Mouse (Mus musculus): ENCODE results near the gene Smtnl1. TPM values are rescaled to one million over a fixed set of nuclear protein-coding genes. Genes with fewer than 3 reads are reported as not detected.

The Smtnl1 gene
- polyA plus RNA-seq (2015; fragmentation: Nextera tagmentation; extraction: Ambion mirVana), result 0.08 and 0.13 TPM in 2 replicates

DNA sequence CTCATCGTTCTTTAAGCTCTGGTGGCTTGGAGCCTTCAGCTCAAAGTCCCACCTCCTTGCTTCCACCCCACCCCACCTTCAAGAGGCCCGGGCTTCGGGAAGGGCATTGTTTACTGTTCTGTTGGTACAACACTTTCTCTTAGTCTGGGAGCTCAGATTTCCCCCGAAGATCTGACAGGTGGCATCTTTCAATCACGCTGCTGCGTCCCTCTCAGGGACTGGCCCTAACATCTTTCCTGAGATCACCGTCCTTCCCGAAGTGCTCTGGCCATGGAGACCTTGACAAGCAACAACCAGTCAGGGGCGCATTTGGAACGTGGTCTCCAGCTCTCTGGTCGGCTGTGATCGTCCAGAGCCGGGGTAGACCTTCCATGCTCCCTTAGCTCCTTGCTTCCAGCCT, at the start of gene Smtnl1:
Smtnl1 (minus strand) TSS at position 101 of the 400 bp plus-strand sequence.
- Histone ChIP-seq H3K27me3 (replicated peaks) (peaks cover 9% of the 10 kb centered on the region), H3K4me2 (replicated peaks) (no peak within 1 kb of the TSS), H3K4me1 (replicated peaks) (0 out of 2 replicates have a peak, but pooled peaks cover 4% of the 10 kb centered on the region), H3K9ac (no peak within 1 kb of the TSS), H3K9me3 (no peaks in the 10 kb centered on the region), H3K27ac (no peak within 1 kb of the TSS), H3K36me3 (no peaks in the 10 kb centered on the region), H3K4me3 (replicated peaks) (no peak within 1 kb of the TSS)
- ATAC-seq, result no peak
- 44% methylated on average over 13 of the region's 13 CpGs for WGBS

DNA sequence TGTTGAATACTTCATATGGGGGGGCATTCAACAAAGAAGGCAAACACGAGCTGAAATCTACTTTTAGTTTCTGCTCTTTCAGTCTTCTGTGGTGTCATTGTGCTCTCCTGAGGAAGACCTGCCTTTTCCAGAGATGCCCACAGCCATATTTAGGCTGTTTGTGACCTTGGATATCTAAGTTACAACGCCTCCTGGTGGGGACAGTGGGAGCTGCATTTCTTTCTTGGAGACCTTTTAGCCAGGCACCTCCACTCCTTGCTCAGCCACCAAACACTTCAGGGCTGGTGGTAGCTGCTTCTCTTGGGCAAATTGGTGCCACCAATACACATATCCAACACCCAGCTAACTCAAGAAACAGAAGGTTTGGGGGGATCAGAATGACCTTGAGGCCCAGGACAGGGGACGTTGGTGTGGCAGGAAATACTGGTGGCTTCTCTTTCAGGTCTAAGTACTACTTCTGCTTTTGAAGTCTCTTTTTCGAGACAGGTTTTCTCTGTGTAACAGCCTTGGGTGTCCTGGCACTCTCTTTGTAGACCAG, 48.2 kb upstream of the Smtnl1 start:
- H3K27ac ChIP-seq, result no peak overlapping the region
- H3K36me3 ChIP-seq, result no peaks in the 10 kb centered on the region
- no peak overlapping the region for H3K9ac ChIP-seq
- H3K27me3 ChIP-seq (replicated peaks), result peaks cover 90% of the 10 kb centered on the region
- H3K4me3 ChIP-seq (replicated peaks), result no peak overlapping the region
- no peak overlapping the region for H3K4me2 ChIP-seq (replicated peaks)
- no peaks in the 10 kb centered on the region for H3K9me3 ChIP-seq
- H3K4me1 ChIP-seq (replicated peaks), result peaks cover 21% of the 10 kb centered on the region
- 55% methylated on average over 4 of the region's 4 CpGs for WGBS
- ATAC-seq, result no peak

DNA sequence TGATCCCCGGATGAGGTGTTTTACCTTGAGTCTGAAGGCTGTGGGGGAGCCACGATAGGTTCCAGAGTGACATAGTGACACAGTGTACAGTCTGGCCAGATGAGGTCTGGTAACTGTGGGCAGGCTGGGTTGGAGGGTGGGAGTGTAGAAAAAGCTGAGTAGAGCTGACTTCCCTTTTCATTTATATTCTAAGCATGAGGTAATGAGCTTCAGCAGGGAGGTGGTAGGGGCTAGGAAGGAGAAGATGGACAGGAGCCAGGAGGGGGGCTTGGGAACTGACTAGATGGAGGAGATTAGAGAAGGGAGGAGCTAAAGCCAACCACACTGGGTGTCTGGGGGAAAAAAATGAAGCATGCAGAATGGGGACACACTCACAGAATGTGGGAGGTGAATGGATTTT, 46.5 kb upstream of the Smtnl1 start:
- Histone ChIP-seq H3K4me1 (replicated peaks) (peaks cover 24% of the 10 kb centered on the region), H3K27me3 (replicated peaks) (peaks cover 78% of the 10 kb centered on the region), H3K9me3 (no peaks in the 10 kb centered on the region), H3K27ac (no peak overlapping the region), H3K9ac (no peak overlapping the region), H3K4me3 (replicated peaks) (no peak overlapping the region), H3K36me3 (no peaks in the 10 kb centered on the region), H3K4me2 (replicated peaks) (no peak overlapping the region)
- no peak for ATAC-seq
- 67% methylated on average over 2 of the region's 2 CpGs for WGBS

DNA sequence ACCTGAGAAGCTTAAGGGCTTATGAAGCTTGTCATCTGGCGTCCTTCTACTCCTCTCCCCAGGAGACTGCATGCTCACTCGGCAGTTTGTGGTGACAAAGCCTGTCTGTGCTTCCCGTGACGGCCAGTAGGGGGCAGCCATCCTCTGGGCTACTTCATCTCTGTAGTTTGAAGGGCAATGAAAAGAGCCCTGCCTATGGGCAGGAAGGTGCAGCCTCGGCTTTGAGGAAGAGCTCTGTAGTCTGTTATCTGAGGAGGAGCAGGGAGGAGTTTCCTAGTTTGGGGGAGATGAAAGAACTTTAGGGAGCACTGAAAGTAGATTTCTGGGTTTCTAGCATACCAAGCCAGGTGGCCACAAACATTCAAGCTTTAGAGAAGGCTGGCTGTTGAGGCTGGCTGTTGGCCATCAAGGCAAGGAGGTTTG, 46.1 kb upstream of the Smtnl1 start:
- no peak overlapping the region for H3K4me2 ChIP-seq (replicated peaks)
- H3K9ac ChIP-seq, result no peak overlapping the region
- H3K36me3 ChIP-seq, result no peaks in the 10 kb centered on the region
- no peak overlapping the region for H3K27ac ChIP-seq
- no peak overlapping the region for H3K4me3 ChIP-seq (replicated peaks)
- WGBS, result 10% methylated on average over 5 of the region's 5 CpGs
- H3K27me3 ChIP-seq (replicated peaks), result peaks cover 73% of the 10 kb centered on the region
- ATAC-seq, result no peak
- peaks cover 24% of the 10 kb centered on the region for H3K4me1 ChIP-seq (replicated peaks)
- no peaks in the 10 kb centered on the region for H3K9me3 ChIP-seq

DNA sequence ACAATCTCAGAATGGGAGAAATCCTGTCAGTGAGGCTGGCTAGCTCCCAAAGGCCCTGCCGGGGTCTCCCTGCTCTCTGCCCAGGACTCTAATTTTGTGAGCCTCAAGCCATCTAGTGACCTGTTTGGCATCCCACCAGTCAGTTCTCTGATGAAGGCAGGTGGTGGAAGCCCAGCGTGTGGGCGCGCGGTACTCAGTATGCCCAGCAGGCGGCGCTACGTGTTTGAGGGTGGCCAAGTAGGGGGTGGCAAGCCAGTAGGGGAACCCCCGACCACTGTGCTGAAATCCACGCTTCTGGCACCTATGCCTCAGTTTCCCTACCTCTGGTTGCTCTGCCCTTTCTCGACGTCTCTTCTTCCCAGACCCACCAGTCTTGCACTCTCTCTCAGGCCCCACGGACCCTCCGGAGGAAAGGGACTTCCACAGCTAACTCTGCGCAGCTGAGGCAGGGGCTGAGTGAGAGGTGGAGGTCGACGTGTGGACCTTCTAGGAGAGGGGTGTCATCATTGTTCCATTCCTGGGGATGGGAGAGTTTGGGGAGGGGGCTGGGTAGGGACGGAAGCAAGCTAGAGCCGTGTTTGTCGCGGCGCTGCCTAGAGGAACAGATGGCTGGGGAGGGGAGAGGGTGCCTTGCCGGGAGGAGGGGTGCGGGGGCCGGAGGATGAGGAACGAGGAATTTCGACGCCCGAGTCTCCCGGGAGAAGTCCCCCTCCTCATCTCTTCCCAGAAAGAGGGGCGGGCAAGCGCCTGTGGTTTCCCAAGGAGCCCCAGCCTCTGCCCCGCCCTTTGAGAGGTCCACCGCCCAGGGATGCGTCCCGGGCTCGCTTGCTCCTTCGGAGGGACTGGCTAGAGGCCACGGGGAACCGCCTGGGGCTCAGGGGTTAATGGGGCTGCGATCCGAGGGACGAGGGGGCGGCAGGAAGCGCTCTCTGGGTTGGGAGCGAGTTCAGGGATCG, 43.4 kb upstream of the Smtnl1 start:
- WGBS, result under 1% methylated on average over 47 of the region's 47 CpGs
- Histone ChIP-seq H3K27ac (no peak overlapping the region), H3K4me3 (replicated peaks) (peak overlapping the region; percentile 28), H3K9ac (peak overlapping the region; percentile 39), H3K27me3 (replicated peaks) (peaks cover 47% of the 10 kb centered on the region), H3K4me1 (replicated peaks) (peaks cover 14% of the 10 kb centered on the region), H3K9me3 (no peaks in the 10 kb centered on the region), H3K4me2 (replicated peaks) (peak overlapping the region; percentile 85), H3K36me3 (0 out of 2 replicates have a peak, but pooled peaks cover 11% of the 10 kb centered on the region)
- ATAC-seq, result peak; percentile 59

DNA sequence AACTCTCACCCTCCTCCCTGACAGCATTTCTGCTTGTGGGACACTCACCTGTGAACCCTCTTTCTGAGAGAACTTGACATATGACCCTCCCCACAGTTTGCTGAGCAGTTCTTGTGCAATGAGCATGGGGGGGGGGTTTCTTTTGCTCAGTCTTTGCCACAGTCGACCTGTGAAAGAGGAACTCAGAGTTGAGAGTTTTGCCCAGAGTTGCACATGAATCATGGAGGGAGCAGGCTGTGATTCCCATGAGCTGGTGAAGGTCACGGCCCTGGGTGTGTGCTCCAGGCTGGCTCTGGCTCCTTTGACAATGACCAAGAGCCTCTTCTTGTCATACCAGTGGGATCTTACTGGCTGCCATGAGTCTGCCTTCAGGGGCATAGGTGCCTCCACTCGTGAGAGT, 39.8 kb upstream of the Smtnl1 start:
- Histone ChIP-seq H3K4me1 (replicated peaks) (peaks cover 14% of the 10 kb centered on the region), H3K27me3 (replicated peaks) (peaks cover 18% of the 10 kb centered on the region), H3K9me3 (no peaks in the 10 kb centered on the region), H3K36me3 (0 out of 2 replicates have a peak, but pooled peaks cover 18% of the 10 kb centered on the region), H3K9ac (no peak overlapping the region), H3K4me3 (replicated peaks) (no peak overlapping the region), H3K27ac (no peak overlapping the region), H3K4me2 (replicated peaks) (no peak overlapping the region)
- WGBS, result 80% methylated on average over 3 of the region's 3 CpGs
- ATAC-seq, result no peak

DNA sequence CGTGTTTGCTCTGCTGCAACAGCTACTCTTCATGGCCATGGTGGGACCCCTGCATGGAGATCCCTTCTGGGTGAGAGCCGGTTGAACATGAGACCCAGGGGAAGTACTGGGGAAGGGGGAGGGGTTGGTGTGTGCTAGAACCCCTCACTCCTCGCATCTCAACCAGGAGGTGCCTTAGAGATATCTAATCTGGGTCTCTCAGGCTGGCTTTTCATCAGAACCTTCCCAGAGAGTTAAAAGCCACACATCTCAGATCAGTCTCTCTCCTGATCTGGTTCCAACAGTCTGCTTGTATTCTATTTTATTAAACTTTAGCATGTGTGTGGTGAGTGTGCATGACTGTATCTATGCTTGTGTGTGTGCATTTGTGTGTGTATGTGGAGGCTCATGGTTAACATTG, 39.0 kb upstream of the Smtnl1 start:
- no peak for ATAC-seq
- Histone ChIP-seq H3K9me3 (no peaks in the 10 kb centered on the region), H3K4me2 (replicated peaks) (no peak overlapping the region), H3K36me3 (0 out of 2 replicates have a peak, but pooled peaks cover 18% of the 10 kb centered on the region), H3K4me1 (replicated peaks) (peaks cover 10% of the 10 kb centered on the region), H3K27me3 (replicated peaks) (peaks cover 10% of the 10 kb centered on the region), H3K4me3 (replicated peaks) (no peak overlapping the region), H3K9ac (no peak overlapping the region), H3K27ac (no peak overlapping the region)
- 93% methylated on average over 3 of the region's 3 CpGs for WGBS

DNA sequence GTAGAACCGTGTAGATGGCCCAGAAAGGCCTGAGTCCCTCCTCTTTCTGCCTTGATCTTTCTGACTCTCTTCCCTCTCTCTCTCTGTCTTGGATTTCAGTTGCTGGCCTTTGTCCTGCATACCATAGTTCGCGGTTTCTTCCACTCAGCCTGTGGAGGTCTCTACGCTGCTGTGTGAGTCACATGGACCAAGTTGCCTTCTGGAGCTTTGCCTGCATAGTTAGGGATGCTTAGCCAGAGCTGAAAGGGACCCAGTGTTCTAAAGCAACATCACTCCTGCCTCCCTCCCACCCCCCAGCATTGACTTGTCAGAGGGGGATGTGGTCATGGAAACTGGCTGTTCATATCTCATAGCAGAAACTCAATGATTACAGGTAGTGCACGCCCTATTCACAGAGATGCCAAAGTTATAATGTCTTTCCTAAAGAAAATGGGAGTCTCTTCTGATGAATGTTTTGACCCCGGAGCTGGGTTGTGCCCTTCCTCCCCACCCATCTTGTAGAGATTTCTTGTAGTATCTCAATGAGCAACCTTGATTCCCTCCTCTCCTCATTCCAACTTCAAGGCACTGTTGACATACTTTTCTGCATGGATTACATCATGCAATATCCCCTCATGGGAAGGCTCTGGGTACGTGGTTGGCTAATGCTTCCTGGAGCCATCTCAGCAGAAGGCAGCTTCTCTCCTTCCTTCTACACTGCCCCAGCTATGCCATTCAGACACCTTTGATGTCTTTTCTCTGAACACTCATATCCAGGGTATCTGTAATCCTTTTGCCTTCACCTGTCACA, 37.7 kb upstream of the Smtnl1 start:
- H3K27ac ChIP-seq, result no peak overlapping the region
- H3K4me3 ChIP-seq (replicated peaks), result no peak overlapping the region
- ATAC-seq, result no peak
- no peak overlapping the region for H3K4me2 ChIP-seq (replicated peaks)
- H3K27me3 ChIP-seq (replicated peaks), result no peaks in the 10 kb centered on the region
- WGBS, result 85% methylated on average over 7 of the region's 7 CpGs
- no peaks in the 10 kb centered on the region for H3K9me3 ChIP-seq
- no peak overlapping the region for H3K9ac ChIP-seq
- peaks cover 19% of the 10 kb centered on the region; the same call in 1 of the 2 replicates for H3K36me3 ChIP-seq
- no peaks in the 10 kb centered on the region for H3K4me1 ChIP-seq (replicated peaks)

DNA sequence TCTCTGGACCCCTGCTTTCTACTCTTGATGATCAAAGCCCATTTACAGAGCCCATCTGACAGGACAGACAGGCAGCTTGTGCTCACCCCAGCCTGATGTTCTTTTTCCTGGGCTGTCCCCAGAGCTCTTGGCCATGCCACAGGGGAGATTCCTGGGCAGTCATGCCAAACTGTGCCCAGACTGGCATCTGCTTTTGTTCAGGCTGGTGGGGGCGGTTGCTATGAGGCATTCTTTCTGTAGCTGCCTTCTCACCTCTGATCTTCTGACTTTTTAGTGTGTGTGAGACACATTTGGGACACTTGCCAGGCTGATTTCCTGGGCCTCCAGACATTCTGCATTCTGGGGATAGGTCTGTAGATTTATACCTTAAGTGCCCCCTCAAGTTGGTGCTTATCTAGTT, 36.1 kb upstream of the Smtnl1 start:
- no peak overlapping the region for H3K4me2 ChIP-seq (replicated peaks)
- 79% methylated on average over 1 of the region's 1 CpGs for WGBS
- H3K4me1 ChIP-seq (replicated peaks), result no peaks in the 10 kb centered on the region
- H3K9ac ChIP-seq, result no peak overlapping the region
- no peak overlapping the region for H3K27ac ChIP-seq
- ATAC-seq, result no peak
- no peak overlapping the region for H3K4me3 ChIP-seq (replicated peaks)
- H3K36me3 ChIP-seq, result peaks cover 30% of the 10 kb centered on the region
- H3K27me3 ChIP-seq (replicated peaks), result no peaks in the 10 kb centered on the region
- H3K9me3 ChIP-seq, result no peaks in the 10 kb centered on the region

DNA sequence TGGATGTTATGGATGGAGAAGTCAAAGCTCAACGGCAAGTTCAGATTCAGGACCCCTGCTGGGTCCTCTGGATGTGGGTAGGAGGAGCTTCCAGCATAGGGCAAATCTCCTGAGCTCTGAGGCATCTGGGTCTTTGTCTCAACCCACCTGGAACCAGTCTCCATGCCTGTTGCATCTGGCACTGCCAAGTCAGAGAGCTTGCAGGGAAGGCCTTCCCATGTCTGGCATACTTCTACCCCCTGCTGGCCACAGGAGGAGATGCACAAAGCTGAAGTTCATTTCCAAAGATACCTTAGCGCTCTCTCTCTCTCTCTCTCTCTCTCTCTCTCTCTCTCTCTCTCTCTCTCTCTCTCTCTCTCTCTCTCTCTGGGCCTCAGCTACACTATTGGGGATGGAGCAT, 33.3 kb upstream of the Smtnl1 start:
- peaks cover 4% of the 10 kb centered on the region; the same call in 1 of the 2 replicates for H3K4me1 ChIP-seq (replicated peaks)
- peaks cover 17% of the 10 kb centered on the region for H3K36me3 ChIP-seq
- H3K9me3 ChIP-seq, result no peaks in the 10 kb centered on the region
- ATAC-seq, result peak; percentile 44; the same call in 1 of the 2 replicates
- H3K9ac ChIP-seq, result no peak overlapping the region
- H3K27ac ChIP-seq, result no peak overlapping the region
- H3K4me3 ChIP-seq (replicated peaks), result no peak overlapping the region
- H3K4me2 ChIP-seq (replicated peaks), result no peak overlapping the region
- H3K27me3 ChIP-seq (replicated peaks), result no peaks in the 10 kb centered on the region
- 54% methylated on average over 2 of the region's 2 CpGs for WGBS

DNA sequence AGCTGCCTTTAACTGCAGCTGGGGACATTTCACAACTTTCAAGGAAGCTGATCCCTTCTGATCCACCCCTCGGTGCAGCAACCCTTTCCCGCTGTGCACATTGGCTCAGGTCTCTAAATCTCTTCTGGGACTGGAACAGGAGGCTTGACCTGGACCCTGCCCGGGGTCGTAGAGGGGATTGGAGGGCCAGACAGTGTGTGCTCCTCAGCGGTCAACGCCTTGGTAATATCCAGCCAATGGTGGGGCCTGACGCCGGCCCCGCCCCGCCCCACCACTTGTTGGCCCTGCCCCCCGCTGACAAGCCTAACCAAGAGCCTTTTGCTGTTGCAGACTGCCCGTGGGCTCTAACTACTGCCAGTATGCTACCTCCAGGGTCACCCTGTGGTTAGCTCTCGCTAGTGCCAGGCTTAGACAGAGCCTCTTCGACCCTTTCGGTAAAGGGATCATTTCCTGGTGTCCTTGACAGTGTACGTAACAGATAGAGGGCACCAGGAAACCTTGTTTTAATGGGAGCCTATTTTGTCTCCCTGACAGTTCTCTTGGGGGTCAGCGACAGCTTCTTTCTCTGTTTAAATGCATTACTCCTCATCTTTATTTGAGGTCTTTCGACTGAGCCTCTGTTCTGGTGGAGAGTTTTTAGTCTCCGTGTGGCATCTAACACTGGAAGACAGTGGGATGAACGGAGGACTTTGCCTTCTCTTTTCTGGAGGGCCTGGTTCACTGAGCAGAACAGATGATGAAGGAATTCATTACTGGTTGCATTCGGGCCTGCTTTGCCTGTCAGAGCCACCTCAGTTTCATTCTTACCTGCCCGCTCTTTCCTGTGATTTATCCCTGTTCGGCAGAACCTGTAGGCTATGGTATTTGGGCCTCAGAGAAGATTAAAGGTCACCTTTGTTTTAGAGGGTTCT, 28.9 kb upstream of the Smtnl1 start:
- H3K4me1 ChIP-seq (replicated peaks), result peaks cover 9% of the 10 kb centered on the region
- H3K27ac ChIP-seq, result peak overlapping the region; percentile 7; the same call in 1 of the 2 replicates
- peak overlapping the region; percentile 47 for H3K4me2 ChIP-seq (replicated peaks)
- no peaks in the 10 kb centered on the region for H3K27me3 ChIP-seq (replicated peaks)
- 0 out of 2 replicates have a peak overlapping the region, but pooled peaks have one; percentile 17 for H3K4me3 ChIP-seq (replicated peaks)
- H3K9me3 ChIP-seq, result no peaks in the 10 kb centered on the region
- H3K36me3 ChIP-seq, result peaks cover 14% of the 10 kb centered on the region
- WGBS, result 35% methylated on average over 23 of the region's 23 CpGs
- H3K9ac ChIP-seq, result no peak overlapping the region
- ATAC-seq, result peak; percentile 92
